Mouse (Mus musculus) heart, postnatal 0 days (tissue): ENCODE measurements around the gene Gnpnat1. TPM values are rescaled to one million over a fixed set of nuclear protein-coding genes. Genes with fewer than 3 reads are reported as not detected.

Source experiments
- ATAC-seq: fragments of 200-750 bp; cut with Nextera tagmentation; 2 replicates; pipeline ENCODE4 v1.8.0; 2017; ENCODE audit warnings: low read depth, moderate number of reproducible peaks, moderate library complexity; ENCODE audit not compliant: insufficient read depth
- DNase-seq: peaks from one replicate; pipeline ENCODE4 v3.0.0-alpha.2; 2016; ENCODE audit warnings: low spot score
- H3K27ac ChIP-seq: fragments of 300-500 bp; sonication (generic); 2 replicates; pipeline ENCODE4 v1.5.1; 2014; ENCODE audit warnings: low read depth, mild to moderate bottlenecking
- H3K27me3 ChIP-seq: fragments of 300-500 bp; sonication (generic); 2 replicates; pipeline ENCODE4 v1.6.1; 2014; ENCODE audit warnings: low read length, mixed read lengths; ENCODE audit not compliant: control insufficient read depth, insufficient read depth
- H3K36me3 ChIP-seq: fragments of 300-500 bp; sonication (generic); replicated peaks from 2 replicates; pipeline ENCODE4 v1.6.1; 2014; ENCODE audit warnings: low read length, mixed read lengths; ENCODE audit not compliant: control insufficient read depth, insufficient read depth
- H3K4me1 ChIP-seq: fragments of 300-500 bp; sonication (generic); 2 replicates; pipeline ENCODE4 v1.6.1; 2014; ENCODE audit warnings: antibody characterized with exemption; ENCODE audit not compliant: control insufficient read depth, insufficient read depth
- H3K4me2 ChIP-seq: fragments of 300-500 bp; sonication (generic); 2 replicates; pipeline ENCODE4 v1.6.1; 2014; ENCODE audit warnings: low read depth, mild to moderate bottlenecking, low read length, moderate library complexity
- H3K4me3 ChIP-seq: fragments of 300-500 bp; sonication (generic); 2 replicates; pipeline ENCODE4 v1.5.1; 2014; ENCODE audit warnings: low read depth, low read length
- H3K9ac ChIP-seq: fragments of 300-500 bp; sonication (generic); replicated peaks from 2 replicates; pipeline ENCODE4 v1.6.1; 2014; ENCODE audit warnings: low read depth, low read length, mixed read lengths
- H3K9me3 ChIP-seq: fragments of 300-500 bp; sonication (generic); replicated peaks from 2 replicates; pipeline ENCODE4 v1.6.1; 2016; ENCODE audit warnings: low read length; ENCODE audit not compliant: control insufficient read depth
- CTCF ChIP-seq: IDR thresholded peaks from 2 replicates; pipeline ENCODE4 v1.5.1; 2016; ENCODE audit warnings: antibody characterized with exemption, control low read depth, low read depth
- EP300 ChIP-seq: IDR thresholded peaks from 2 replicates; pipeline ENCODE4 v1.6.1; 2016; ENCODE audit warnings: antibody characterized with exemption, low read depth
- WGBS: fragments of 180-500 bp; shearing (Covaris S2); extraction: QIAGEN DNeasy Blood & Tissue Kit; methylation state at CpG from one replicate; pipeline ENCODE4 v1.1.7; 2014; 5-methylcytosine and 5-hydroxymethylcytosine counted together
- polyA plus RNA-seq: library from polyadenylated mRNA; unstranded; fragments of >200 nt; fragmentation: Nextera tagmentation; extraction: Ambion mirVana; gene quantifications from 2 replicates; pipeline ENCODE4 v1.2.1, GENCODE M21; 2015
- total RNA-seq: library from RNA; depleted of rRNA; stranded (reverse); fragments of >200 nt; gene quantifications from 2 replicates; pipeline ENCODE4 v1.2.3, GENCODE M21; 2014; ENCODE audit warnings: low replicate concordance

The Gnpnat1 gene
- total and polyA plus RNA-seq, 2 experiments from 2014 or later: 5.3 to 18.6 TPM

- TF ChIP-seq CTCF (no peak), EP300 (no peak)
- 53% methylated on average over 4 of the region's 4 CpGs for WGBS
- Histone ChIP-seq H3K4me2 (no peak overlapping the region), H3K9me3 (peaks cover 9% of the 10 kb centered on the region; the same call in 1 of the 2 replicates), H3K36me3 (no peaks in the 10 kb centered on the region), H3K9ac (no peak overlapping the region), H3K4me3 (no peak overlapping the region), H3K27me3 (no peaks in the 10 kb centered on the region), H3K27ac (no peak overlapping the region), H3K4me1 (no peaks in the 10 kb centered on the region)
- no peak for ATAC-seq
- no peak for DNase-seq
Observed at GRCm38 (mm10) chr14:45422371-45422770, 17.7 kb upstream of the Gnpnat1 start.

DNA sequence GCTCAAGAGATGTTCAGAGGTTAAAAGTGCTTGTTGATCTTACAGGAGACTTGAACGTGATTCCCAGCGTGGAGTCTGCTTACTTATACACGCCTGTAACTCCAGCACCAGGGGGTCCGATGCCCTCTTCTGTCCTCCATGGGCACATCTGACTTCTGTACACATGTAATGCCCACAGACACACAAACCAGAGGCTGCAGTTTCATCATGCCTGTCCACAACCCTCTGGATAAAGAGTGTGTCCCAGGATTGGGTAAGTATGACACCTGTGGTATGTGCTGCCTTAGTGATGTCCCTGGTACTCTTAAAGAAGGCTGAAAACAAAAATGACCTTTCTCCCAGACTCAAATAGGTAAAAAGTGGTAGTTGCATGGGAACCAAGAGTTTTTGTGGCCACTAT lies 14.6 kb upstream of the Gnpnat1 start:
- no peak for DNase-seq
- TF ChIP-seq EP300: no peak
- TF ChIP-seq CTCF: no peak
- H3K36me3 ChIP-seq: no peaks in the 10 kb centered on the region
- no peaks in the 10 kb centered on the region for H3K4me1 ChIP-seq
- no peak overlapping the region for H3K4me2 ChIP-seq
- WGBS: 71% methylated on average over 4 of the region's 4 CpGs
- no peaks in the 10 kb centered on the region for H3K27me3 ChIP-seq
- H3K4me3 ChIP-seq: no peak overlapping the region
- no peaks in the 10 kb centered on the region for H3K9me3 ChIP-seq
- H3K9ac ChIP-seq: no peak overlapping the region
- H3K27ac ChIP-seq: no peak overlapping the region
- no peak for ATAC-seq

- Histone ChIP-seq H3K27me3 (no peaks in the 10 kb centered on the region), H3K36me3 (no peaks in the 10 kb centered on the region), H3K4me1 (no peaks in the 10 kb centered on the region), H3K9me3 (no peaks in the 10 kb centered on the region), H3K9ac (no peak overlapping the region), H3K4me2 (no peak overlapping the region), H3K4me3 (no peak overlapping the region), H3K27ac (no peak overlapping the region)
- ATAC-seq (no peak), DNase-seq (no peak)
- TF ChIP-seq EP300 (no peak), CTCF (no peak)
- WGBS: 72% methylated on average over 3 of the region's 3 CpGs
Observed at GRCm38 (mm10) chr14:45418553-45418952, 13.8 kb upstream of the Gnpnat1 start.

- no peak for ATAC-seq
- WGBS: 90% methylated on average over 4 of the region's 4 CpGs
Observed at GRCm38 (mm10) chr14:45416265-45416664, 11.6 kb upstream of the Gnpnat1 start.

GRCm38 (mm10) chr14:45403651-45404050 lies 1.1 kb downstream of the Gnpnat1 start:
- H3K4me1 ChIP-seq: no peaks in the 10 kb centered on the region
- no peaks in the 10 kb centered on the region for H3K36me3 ChIP-seq
- DNase-seq (no peak), ATAC-seq (no peak)
- H3K27me3 ChIP-seq: no peaks in the 10 kb centered on the region
- no peaks in the 10 kb centered on the region for H3K9me3 ChIP-seq
- no peak overlapping the region for H3K4me3 ChIP-seq
- no peak overlapping the region for H3K4me2 ChIP-seq
- TF ChIP-seq EP300 (no peak), CTCF (no peak)
- no peak overlapping the region for H3K27ac ChIP-seq
- WGBS: 78% methylated on average over 7 of the region's 7 CpGs
- no peak overlapping the region for H3K9ac ChIP-seq

More at GRCm38 (mm10) chr14:45416265-45416664, 11.6 kb upstream of the Gnpnat1 start:
- Histone ChIP-seq H3K27ac (no peak overlapping the region), H3K36me3 (no peaks in the 10 kb centered on the region), H3K4me2 (no peak overlapping the region), H3K4me1 (no peaks in the 10 kb centered on the region), H3K4me3 (no peak overlapping the region), H3K9ac (no peak overlapping the region), H3K9me3 (no peaks in the 10 kb centered on the region), H3K27me3 (no peaks in the 10 kb centered on the region)
- DNase-seq: no peak
- no peak for TF ChIP-seq CTCF
- no peak for TF ChIP-seq EP300

DNA sequence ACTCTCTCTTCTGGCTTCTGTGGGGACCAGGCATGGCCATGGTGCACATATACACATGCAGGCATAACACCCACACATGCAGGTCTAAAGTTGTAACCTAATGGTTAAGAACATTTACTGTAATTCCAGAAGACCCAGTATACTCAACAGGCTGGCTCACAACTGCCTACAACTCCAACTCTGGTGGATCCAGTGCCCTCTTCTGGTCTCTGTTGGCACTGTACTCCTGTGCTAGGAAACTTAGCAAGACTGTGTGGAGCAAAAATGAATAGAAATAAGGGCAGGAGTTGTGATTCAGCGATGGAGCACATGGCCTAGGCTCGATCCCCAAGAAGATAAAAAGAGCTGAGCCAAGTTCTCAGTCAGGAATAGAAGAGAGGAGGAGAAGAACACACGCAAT lies 4.9 kb downstream of the Gnpnat1 start:
- Histone ChIP-seq H3K9me3 (no peaks in the 10 kb centered on the region), H3K27me3 (no peaks in the 10 kb centered on the region), H3K27ac (no peak overlapping the region), H3K9ac (no peak overlapping the region), H3K4me1 (no peaks in the 10 kb centered on the region), H3K36me3 (no peaks in the 10 kb centered on the region), H3K4me3 (no peak overlapping the region), H3K4me2 (no peak overlapping the region)
- DNase-seq (no peak), ATAC-seq (no peak)
- TF ChIP-seq EP300: no peak
- TF ChIP-seq CTCF: peak; percentile 38; the same call in 1 of the 2 replicates
- WGBS: 70% methylated on average over 3 of the region's 3 CpGs
